Mouse (Mus musculus) embryonic fibroblast, embryonic 13.5 days (primary cell): Measurements from ENCODE around the gene Cyp3a59.
"Not testable (repeated sequence)": the region's sequence is repeated elsewhere in the genome, so short reads cannot be mapped to it uniquely, and the experiment has no call there.

Experiments
- CTCF ChIP-seq: IDR thresholded peaks from 2 replicates; pipeline ENCODE4 v1.5.1; 2011; ENCODE audit warnings: mild to moderate bottlenecking, control low read depth, low read length, moderate library complexity, borderline replicate concordance; ENCODE audit not compliant: insufficient read depth
- POLR2A ChIP-seq: IDR thresholded peaks from 2 replicates; pipeline ENCODE4 v1.6.1; 2011; ENCODE audit warnings: low read depth, mild to moderate bottlenecking, control low read depth, low read length, moderate library complexity

- not testable (repeated sequence) for TF ChIP-seq CTCF, POLR2A
Measured at GRCm38 (mm10) chr5:146160439-146160838, 81.4 kb downstream of the Cyp3a59 start, which contains the start of gene Gm5565.
